Mouse (Mus musculus) midbrain, postnatal 0 days (tissue): ENCODE measurements around the gene Clpsl2. TPM values are rescaled to one million over a fixed set of nuclear protein-coding genes. Genes with fewer than 3 reads are reported as not detected.

Experiments used
- ATAC-seq: fragments of 200-750 bp; cut with Nextera tagmentation; 2 replicates; pipeline ENCODE4 v1.8.0; 2017; ENCODE audit warnings: moderate number of reproducible peaks, mild to moderate bottlenecking, moderate TSS enrichment, moderate library complexity; ENCODE audit not compliant: low FRiP score
- DNase-seq: peaks from one replicate; pipeline ENCODE4 v3.0.0-alpha.2; 2015; ENCODE audit warnings: low spot score
- H3K27ac ChIP-seq: fragments of 300-500 bp; sonication (generic); 2 replicates; pipeline ENCODE4 v1.5.1; 2014; ENCODE audit warnings: low read depth, mild to moderate bottlenecking, low read length, mixed read lengths
- H3K27me3 ChIP-seq: fragments of 300-500 bp; sonication (generic); 2 replicates; pipeline ENCODE4 v1.6.1; 2014; ENCODE audit warnings: low read length, control low read depth, mixed read lengths; ENCODE audit not compliant: insufficient read depth
- H3K36me3 ChIP-seq: fragments of 300-500 bp; sonication (generic); 2 replicates; pipeline ENCODE4 v1.6.1; 2014; ENCODE audit warnings: low read length, control low read depth, mixed read lengths; ENCODE audit not compliant: insufficient read depth
- H3K4me1 ChIP-seq: fragments of 300-500 bp; sonication (generic); 2 replicates; pipeline ENCODE4 v1.6.1; 2014; ENCODE audit warnings: mild to moderate bottlenecking, control low read depth, antibody characterized with exemption, low read length, mixed read lengths; ENCODE audit not compliant: insufficient read depth
- H3K4me2 ChIP-seq: fragments of 300-500 bp; sonication (generic); 2 replicates; pipeline ENCODE4 v1.6.1; 2014; ENCODE audit warnings: low read depth, mild to moderate bottlenecking, low read length, mixed read lengths; ENCODE audit not compliant: poor library complexity, severe bottlenecking
- H3K4me3 ChIP-seq: fragments of 300-500 bp; sonication (generic); 2 replicates; pipeline ENCODE4 v1.5.1; 2014; ENCODE audit warnings: low read depth, mild to moderate bottlenecking, low read length, moderate library complexity
- H3K9ac ChIP-seq: fragments of 300-500 bp; sonication (generic); replicated peaks from 2 replicates; pipeline ENCODE4 v1.6.1; 2014; ENCODE audit warnings: mild to moderate bottlenecking, low read length, moderate library complexity, mixed read lengths; ENCODE audit not compliant: poor library complexity, severe bottlenecking
- H3K9me3 ChIP-seq: fragments of 300-500 bp; sonication (generic); 2 replicates; pipeline ENCODE4 v1.6.1; 2016; ENCODE audit warnings: low read length, control low read depth
- CTCF ChIP-seq: IDR thresholded peaks from 2 replicates; pipeline ENCODE4 v1.5.1; 2016; ENCODE audit warnings: antibody characterized with exemption, mild to moderate bottlenecking
- WGBS: fragments of 180-500 bp; shearing (Covaris S2); extraction: QIAGEN DNeasy Blood & Tissue Kit; methylation state at CpG from one replicate; pipeline ENCODE4 v1.1.7; 2014; 5-methylcytosine and 5-hydroxymethylcytosine counted together
- polyA plus RNA-seq: library from polyadenylated mRNA; unstranded; fragments of >200 nt; fragmentation: Nextera tagmentation; extraction: Ambion mirVana; gene quantifications from 2 replicates; pipeline ENCODE4 v1.2.1, GENCODE M21; 2015
- total RNA-seq: library from RNA; depleted of rRNA; stranded (reverse); fragments of >200 nt; gene quantifications from 2 replicates; pipeline ENCODE4 v1.2.3, GENCODE M21; 2014

The Clpsl2 gene
- total and polyA plus RNA-seq, 2 experiments from 2014 or later, result not detected

DNA sequence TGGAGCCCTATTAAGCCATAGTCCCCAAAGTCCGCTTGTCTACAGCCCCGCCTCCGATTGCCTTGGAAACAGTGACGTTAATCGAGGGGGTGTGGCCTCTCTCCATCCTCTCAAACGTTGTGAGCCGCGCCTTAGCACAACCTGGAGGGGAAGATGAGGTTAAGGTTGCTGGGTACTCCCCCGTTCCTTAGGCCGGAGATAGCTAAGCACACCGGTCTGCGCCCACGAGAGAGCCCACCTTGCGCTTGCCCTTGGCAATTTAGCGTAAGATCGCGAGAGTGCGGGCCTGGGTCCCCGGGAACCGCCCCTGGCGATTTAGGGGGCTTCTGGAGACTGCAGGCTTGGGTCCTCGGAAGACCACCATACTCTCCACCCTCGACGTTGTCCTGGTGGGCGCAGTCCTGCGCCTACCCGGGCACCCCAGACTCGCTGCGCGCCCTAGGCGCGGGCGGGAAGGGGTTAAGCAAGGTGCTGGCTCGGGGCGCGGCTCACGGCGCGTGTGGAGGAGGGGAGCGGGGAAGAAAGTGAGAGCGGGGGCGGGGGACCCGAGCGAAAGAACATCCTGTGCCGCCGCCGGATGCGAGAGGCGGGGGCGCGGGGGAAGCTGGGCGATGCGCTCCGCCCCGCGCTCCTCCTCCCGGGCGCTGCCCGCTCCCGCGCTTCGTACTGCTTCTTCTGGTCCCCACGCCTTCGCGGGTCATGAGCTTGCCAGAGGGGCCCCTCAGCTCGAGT lies 26.4 kb upstream of the Clpsl2 start:
- Histone ChIP-seq H3K4me1 (peaks cover 3% of the 10 kb centered on the region; the same call in 1 of the 2 replicates), H3K27me3 (no peaks in the 10 kb centered on the region), H3K9me3 (no peaks in the 10 kb centered on the region), H3K4me2 (peak overlapping the region; percentile 69), H3K36me3 (no peaks in the 10 kb centered on the region), H3K4me3 (peak overlapping the region; percentile 49), H3K27ac (peak overlapping the region; percentile 88), H3K9ac (peak overlapping the region; percentile 72)
- peak; percentile 86 for ATAC-seq
- peak; percentile 93 for DNase-seq
- TF ChIP-seq CTCF, result no peak
- WGBS, result under 1% methylated on average over 59 of the region's 66 CpGs

DNA sequence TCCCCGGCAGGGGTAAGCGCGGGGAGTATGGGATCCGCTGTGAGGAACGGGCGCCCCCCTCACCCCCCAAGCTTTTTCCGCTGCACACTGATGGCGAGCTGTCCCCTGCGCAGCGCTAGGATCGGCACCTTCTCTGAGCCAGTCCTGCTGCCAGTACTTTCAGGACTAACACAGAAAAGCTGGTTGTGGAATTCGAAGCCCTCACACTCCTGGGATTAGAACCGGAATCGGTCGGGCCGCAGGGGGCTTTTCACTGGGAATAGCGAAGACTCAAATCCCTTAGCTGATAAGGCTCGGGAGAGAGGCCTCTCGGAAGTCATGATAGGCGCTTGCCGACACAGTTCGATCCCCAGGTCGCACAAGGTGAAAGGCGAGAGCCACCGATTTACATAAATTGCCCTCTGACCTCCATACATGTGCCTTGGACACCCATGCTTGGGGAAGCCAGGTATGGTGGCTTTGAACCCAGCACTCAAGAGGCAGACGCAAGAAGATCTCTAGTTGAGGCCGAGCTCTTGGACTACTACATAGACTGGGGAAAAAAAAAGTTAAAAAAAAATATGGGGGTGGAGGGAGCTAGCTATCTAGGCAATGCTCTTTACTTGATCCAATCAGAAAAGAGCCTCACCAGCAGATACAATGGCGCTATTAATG lies 25.7 kb upstream of the Clpsl2 start:
- peak overlapping the region; percentile 88 for H3K27ac ChIP-seq
- H3K4me2 ChIP-seq, result peak overlapping the region; percentile 69
- H3K9me3 ChIP-seq, result no peaks in the 10 kb centered on the region
- peaks cover 3% of the 10 kb centered on the region; the same call in 1 of the 2 replicates for H3K4me1 ChIP-seq
- H3K9ac ChIP-seq, result peak overlapping the region; percentile 72
- H3K27me3 ChIP-seq, result no peaks in the 10 kb centered on the region
- ATAC-seq (no peak), DNase-seq (peak; percentile 25)
- 0 out of 2 replicates have a peak, but pooled peaks have one; percentile 1 for TF ChIP-seq CTCF
- H3K36me3 ChIP-seq, result no peaks in the 10 kb centered on the region
- 6% methylated on average over 27 of the region's 28 CpGs for WGBS
- H3K4me3 ChIP-seq, result peak overlapping the region; percentile 49

DNA sequence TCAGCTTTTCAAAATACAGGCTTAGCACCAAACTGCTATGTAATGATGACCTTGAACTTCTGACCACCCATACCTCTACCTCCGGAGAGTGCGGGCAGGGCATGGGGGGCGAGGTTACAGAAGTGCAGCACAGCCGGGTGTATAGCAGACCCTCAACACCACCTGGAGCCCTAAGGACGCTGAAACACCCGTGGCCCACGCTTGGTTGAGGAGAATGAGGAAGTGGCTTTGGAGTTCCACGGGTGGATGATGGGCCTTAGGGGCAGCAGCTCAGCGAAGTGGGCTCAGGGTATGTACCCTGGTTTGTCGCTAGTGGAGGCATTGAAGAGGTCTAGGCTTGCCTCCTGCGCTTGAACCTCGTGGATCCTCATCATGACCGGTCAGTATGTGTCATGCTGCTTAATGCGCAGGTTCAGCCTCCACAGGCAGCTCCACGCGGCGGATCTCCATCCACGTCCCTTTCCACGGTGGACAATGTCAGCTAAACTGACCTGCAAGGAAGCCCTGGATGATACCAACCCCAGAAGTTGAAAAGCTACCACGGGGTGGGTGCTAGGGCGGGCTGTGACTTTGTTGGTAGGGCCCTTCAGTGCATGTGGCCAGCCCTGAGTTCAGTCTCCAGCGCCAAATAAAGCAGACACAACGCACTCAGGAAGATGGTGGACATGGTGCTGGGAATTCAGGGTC lies 25.1 kb upstream of the Clpsl2 start:
- no peak for ATAC-seq

DNA sequence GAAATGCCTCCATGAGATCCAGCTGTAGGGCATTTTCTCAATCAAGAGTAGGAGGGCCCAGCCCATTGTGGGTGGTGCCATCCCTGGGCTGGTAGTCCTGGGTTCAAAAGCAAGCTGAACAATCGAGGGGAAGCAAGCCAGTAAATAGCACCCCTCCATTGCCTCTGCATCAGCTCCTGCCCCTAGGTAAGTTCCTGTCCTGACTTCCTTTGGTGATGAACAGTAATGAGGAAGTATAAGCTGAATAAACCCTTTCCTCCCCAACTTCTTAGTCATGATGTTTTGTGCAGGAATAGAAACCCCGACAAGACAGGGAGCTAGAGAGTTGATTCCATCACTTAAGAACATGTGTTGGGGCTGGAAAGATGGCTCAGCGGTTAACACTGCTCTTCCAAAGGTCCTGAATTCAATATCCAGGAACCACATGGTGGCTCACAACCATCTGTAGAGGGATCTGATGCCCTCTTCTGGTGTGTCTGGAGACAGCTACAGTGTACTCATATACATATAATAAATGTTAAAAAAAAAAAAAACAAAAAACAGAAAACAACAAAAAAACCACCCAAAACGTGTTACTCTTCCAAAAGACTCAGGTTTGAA lies 24.3 kb upstream of the Clpsl2 start:
- ATAC-seq, result no peak
- no peaks in the 10 kb centered on the region for H3K27me3 ChIP-seq
- H3K36me3 ChIP-seq, result no peaks in the 10 kb centered on the region
- 79% methylated on average over 4 of the region's 4 CpGs for WGBS
- H3K27ac ChIP-seq, result no peak overlapping the region
- peaks cover 3% of the 10 kb centered on the region; the same call in 1 of the 2 replicates for H3K4me1 ChIP-seq
- H3K4me3 ChIP-seq, result no peak overlapping the region
- peak; percentile 35 for TF ChIP-seq CTCF
- H3K9ac ChIP-seq, result no peak overlapping the region
- DNase-seq, result no peak
- no peaks in the 10 kb centered on the region for H3K9me3 ChIP-seq
- H3K4me2 ChIP-seq, result no peak overlapping the region

More for the DNA sequence above, 25.1 kb upstream of the Clpsl2 start:
- Histone ChIP-seq H3K4me1 (peaks cover 3% of the 10 kb centered on the region; the same call in 1 of the 2 replicates), H3K27ac (no peak overlapping the region), H3K4me3 (no peak overlapping the region), H3K36me3 (no peaks in the 10 kb centered on the region), H3K4me2 (peak overlapping the region; percentile 69; the same call in 1 of the 2 replicates), H3K27me3 (no peaks in the 10 kb centered on the region), H3K9me3 (no peaks in the 10 kb centered on the region), H3K9ac (no peak overlapping the region)
- no peak for DNase-seq
- WGBS, result 91% methylated on average over 23 of the region's 23 CpGs
- TF ChIP-seq CTCF, result no peak

DNA sequence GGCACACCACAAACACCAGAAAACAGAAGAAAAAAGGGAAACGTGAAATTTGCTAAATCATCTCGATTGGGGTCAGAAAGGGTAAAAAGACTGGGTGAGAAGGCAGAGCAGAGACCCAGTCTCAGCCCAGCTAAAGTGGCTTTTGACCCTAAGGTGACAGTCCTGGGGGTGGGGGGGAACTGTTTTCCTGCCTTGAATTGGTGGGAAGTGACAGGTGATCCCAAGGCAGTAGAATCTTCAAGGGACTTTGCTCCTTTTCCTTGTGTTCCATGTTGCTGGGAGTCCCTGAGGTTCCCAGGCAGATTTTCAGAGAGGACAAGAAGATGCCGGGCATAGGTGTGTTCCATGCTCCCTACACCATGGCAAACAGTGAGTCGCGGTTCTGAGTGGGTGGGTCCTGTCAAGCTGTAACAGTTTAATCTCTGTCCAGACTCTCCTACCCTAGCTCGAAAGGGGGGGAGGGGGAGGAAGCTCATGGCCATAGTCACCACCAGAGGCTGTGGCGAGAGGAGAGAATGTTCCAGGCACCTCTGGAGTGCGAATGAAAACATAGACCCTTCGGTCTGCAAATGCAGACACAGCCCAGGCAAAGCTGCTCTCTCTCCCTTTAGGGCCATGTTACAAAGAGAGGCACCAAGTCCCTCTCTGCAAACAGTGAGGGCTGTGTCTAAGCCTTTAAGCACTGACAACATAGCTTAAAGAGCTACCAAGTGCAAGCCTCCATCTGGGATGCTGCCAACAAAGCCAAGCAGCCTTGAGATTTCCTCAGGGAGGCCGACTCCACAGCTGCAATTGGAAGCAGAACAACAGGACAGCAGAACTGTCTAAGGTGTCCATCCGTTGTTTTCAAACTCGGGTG lies 21.8 kb upstream of the Clpsl2 start:
- no peaks in the 10 kb centered on the region for H3K36me3 ChIP-seq
- no peaks in the 10 kb centered on the region for H3K9me3 ChIP-seq
- peak overlapping the region; percentile 9; the same call in 1 of the 2 replicates for H3K4me2 ChIP-seq
- ATAC-seq (no peak), DNase-seq (no peak)
- no peak overlapping the region for H3K27ac ChIP-seq
- no peaks in the 10 kb centered on the region; the same call in 1 of the 2 replicates for H3K4me1 ChIP-seq
- H3K27me3 ChIP-seq, result no peaks in the 10 kb centered on the region
- WGBS, result 39% methylated on average over 12 of the region's 12 CpGs
- H3K9ac ChIP-seq, result 0 out of 2 replicates have a peak overlapping the region, but pooled peaks have one; percentile 2
- no peak overlapping the region for H3K4me3 ChIP-seq
- no peak for TF ChIP-seq CTCF
